Comparison of ENCODE assay signal across 32 mouse cellular contexts in genomic region chr13:37195857-37196256, GRCm38 (mm10).
"Had no signal": no experiment of that assay in that cellular context is flagged by ENCODE, and none has a peak within 500 bp of the region (broad histone marks: within the 10 kb centered on the region; RNA-seq: fewer than 3 reads in every experiment).

No protein-coding gene starts in this region.

- H3K36me3 ChIP-seq: limb, embryonic 10.5 days; limb, embryonic 12.5 days; limb, embryonic 13.5 days; limb, embryonic 15.5 days; liver, embryonic 12.5 days; liver, embryonic 13.5 days; liver, embryonic 15.5 days; lung, embryonic 15.5 days; midbrain, embryonic 10.5 days; midbrain, embryonic 12.5 days; midbrain, embryonic 13.5 days; midbrain, embryonic 15.5 days; neural tube, embryonic 12.5 days had no signal

- H3K27ac ChIP-seq: limb, embryonic 10.5 days; limb, embryonic 12.5 days; limb, embryonic 13.5 days; limb, embryonic 15.5 days; liver, embryonic 12.5 days; liver, embryonic 13.5 days; liver, embryonic 14.5 days; liver, embryonic 15.5 days; lung, embryonic 15.5 days; macrophage; midbrain, embryonic 10.5 days; midbrain, embryonic 12.5 days; midbrain, embryonic 13.5 days; midbrain, embryonic 15.5 days; neural tube, embryonic 12.5 days had no signal

- H3K4me1 ChIP-seq: limb, embryonic 10.5 days; limb, embryonic 12.5 days; limb, embryonic 13.5 days; limb, embryonic 15.5 days; liver, embryonic 12.5 days; liver, embryonic 13.5 days; liver, embryonic 15.5 days; lung, embryonic 15.5 days; midbrain, embryonic 10.5 days; midbrain, embryonic 12.5 days; midbrain, embryonic 13.5 days; midbrain, embryonic 15.5 days; neural tube, embryonic 12.5 days had no signal

- H3K4me3 ChIP-seq: limb, embryonic 10.5 days; limb, embryonic 12.5 days; limb, embryonic 13.5 days; limb, embryonic 15.5 days; liver, embryonic 12.5 days; liver, embryonic 13.5 days; liver, embryonic 15.5 days; lung, embryonic 15.5 days; megakaryocyte, embryonic 14.5 days; midbrain, embryonic 10.5 days; midbrain, embryonic 12.5 days; midbrain, embryonic 13.5 days; midbrain, embryonic 15.5 days; myocyte; neural tube, embryonic 12.5 days had no signal

- H3K9me3 ChIP-seq: limb, embryonic 10.5 days; limb, embryonic 12.5 days; limb, embryonic 13.5 days; limb, embryonic 15.5 days; liver, embryonic 12.5 days; liver, embryonic 13.5 days; liver, embryonic 15.5 days; lung, embryonic 15.5 days; midbrain, embryonic 10.5 days; midbrain, embryonic 12.5 days; midbrain, embryonic 13.5 days; midbrain, embryonic 15.5 days; neural tube, embryonic 12.5 days had no signal

- H3K27me3 ChIP-seq: limb, embryonic 12.5 days; limb, embryonic 13.5 days; limb, embryonic 15.5 days; liver, embryonic 12.5 days; liver, embryonic 13.5 days; liver, embryonic 15.5 days; lung, embryonic 15.5 days; megakaryocyte, embryonic 14.5 days; midbrain, embryonic 12.5 days; midbrain, embryonic 13.5 days; midbrain, embryonic 15.5 days; neural tube, embryonic 12.5 days had no signal

- DNase-seq: left cerebral cortex, postnatal 4 days; liver; liver, embryonic 13.5 days; liver, postnatal 0 days; lung, adult 18-20 months; lung, adult 2 months; lung, embryonic 14.5 days; lung, postnatal 10 days; lung, postnatal 14 days; lung, postnatal 36 days; lung, postnatal 4 days; midbrain, embryonic 14.5 days had no signal

- H3K9ac ChIP-seq: limb, embryonic 12.5 days; limb, embryonic 13.5 days; limb, embryonic 15.5 days; liver, embryonic 12.5 days; liver, embryonic 13.5 days; liver, embryonic 14.5 days; liver, embryonic 15.5 days; liver, postnatal 0 days; lung, embryonic 14.5 days; lung, embryonic 15.5 days; midbrain, embryonic 12.5 days; midbrain, embryonic 13.5 days; midbrain, embryonic 15.5 days; neural tube, embryonic 12.5 days had no signal

- H3K4me2 ChIP-seq: limb, embryonic 12.5 days; limb, embryonic 13.5 days; limb, embryonic 15.5 days; liver, embryonic 11.5 days; liver, embryonic 12.5 days; liver, embryonic 13.5 days; liver, embryonic 15.5 days; lung, embryonic 14.5 days; lung, embryonic 15.5 days; midbrain, embryonic 11.5 days; midbrain, embryonic 12.5 days; midbrain, embryonic 13.5 days; midbrain, embryonic 15.5 days; neural tube, embryonic 12.5 days had no signal

- ATAC-seq: liver, embryonic 12.5 days; liver, postnatal 0 days; lung, postnatal 0 days; midbrain, embryonic 13.5 days; midbrain, embryonic 15.5 days; midbrain, embryonic 16.5 days had no signal
